8 mouse cellular contexts compared by ENCODE assay signal in the genomic region with DNA sequence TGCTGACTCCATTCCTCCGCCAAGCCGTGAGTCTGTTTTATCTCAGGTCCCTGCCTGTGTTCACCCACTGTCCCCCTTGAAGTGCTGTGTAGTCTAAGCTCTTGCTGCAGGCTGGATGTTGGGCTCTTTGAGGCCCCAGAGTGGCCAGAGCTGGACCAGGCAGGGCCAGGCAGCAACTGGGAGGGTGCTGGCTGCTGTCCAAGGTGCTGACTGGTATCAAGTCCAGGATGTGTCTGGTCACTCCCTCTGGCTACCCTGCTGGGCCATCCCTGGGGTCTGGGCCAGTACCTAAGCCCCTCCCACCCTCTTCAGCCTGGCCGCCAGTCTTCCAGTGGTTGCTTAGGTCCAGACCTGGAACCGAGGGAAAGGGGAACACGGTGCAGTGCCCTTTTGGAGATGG. TPM values are rescaled to one million over a fixed set of nuclear protein-coding genes. Genes with fewer than 3 reads are reported as not detected.
A peak's percentile ranks its signal among the peaks of the same experiment; 100 is the strongest.
DNase-seq lines count a peak whose midpoint lies in the region; ATAC-seq and TF ChIP-seq lines count a peak whose summit lies in the region.

No protein-coding gene starts in this region.

- no peak for TF ChIP-seq EP300 in heart, postnatal 0 days (IDR thresholded peaks at IDR 0.05; ENCODE audit: low read depth)

- H3K9ac ChIP-seq in heart, postnatal 0 days (replicated peaks; ENCODE audit: low read depth, low read length) = no peak overlapping the region

- ATAC-seq in heart, postnatal 0 days (ENCODE audit: insufficient read depth, low read depth) = peak; percentile 58

- no peak for TF ChIP-seq CTCF in layer of hippocampus, adult 2 months (conservative IDR thresholded peaks at IDR 0.05)
- no peak for TF ChIP-seq CTCF in heart, postnatal 0 days (IDR thresholded peaks at IDR 0.05; ENCODE audit: low read depth)

- peaks cover 15% of the 10 kb centered on the region for H3K4me1 ChIP-seq in embryonic facial prominence, embryonic 10.5 days
- H3K4me1 ChIP-seq in heart, postnatal 0 days (ENCODE audit: control insufficient read depth, insufficient read depth) = peaks cover 33% of the 10 kb centered on the region

- TF ChIP-seq POLR2A in myocyte (IDR thresholded peaks at IDR 0.05; ENCODE audit: insufficient read length, low read depth) = no peak

- H3K36me3 ChIP-seq in embryonic facial prominence, embryonic 10.5 days (replicated peaks) = no peaks in the 10 kb centered on the region
- 0 out of 2 replicates have a peak, but pooled peaks cover 7% of the 10 kb centered on the region for H3K36me3 ChIP-seq in heart, postnatal 0 days (replicated peaks; ENCODE audit: control insufficient read depth, insufficient read depth, low read length)
- H3K36me3 ChIP-seq in myocyte (ENCODE audit: control insufficient read depth, insufficient read depth) = no peaks in the 10 kb centered on the region

- H3K27ac ChIP-seq in layer of hippocampus, adult 2 months = peak overlapping the region; percentile 55
- no peak overlapping the region for H3K27ac ChIP-seq in embryonic facial prominence, embryonic 10.5 days (replicated peaks)
- H3K27ac ChIP-seq in heart, postnatal 0 days (ENCODE audit: low read depth) = peak overlapping the region; percentile 92

- H3K9me3 ChIP-seq in embryonic facial prominence, embryonic 10.5 days = no peaks in the 10 kb centered on the region
- H3K9me3 ChIP-seq in heart, postnatal 0 days (replicated peaks; ENCODE audit: control insufficient read depth, low read length) = no peaks in the 10 kb centered on the region

- no peaks in the 10 kb centered on the region for H3K79me2 ChIP-seq in myocyte (ENCODE audit: control insufficient read depth, insufficient read depth)

- peak overlapping the region; percentile 72 for H3K4me2 ChIP-seq in heart, postnatal 0 days (ENCODE audit: low read depth, low read length)
- no peak overlapping the region for H3K4me2 ChIP-seq in myocyte (ENCODE audit: low read depth)

- WGBS in embryonic facial prominence, embryonic 10.5 days = 11% methylated on average over 5 of the region's 5 CpGs
- WGBS in heart, postnatal 0 days = 3% methylated on average over 5 of the region's 5 CpGs

- no peak overlapping the region for H3ac ChIP-seq in myocyte (ENCODE audit: control insufficient read depth, insufficient read length)

- no peaks in the 10 kb centered on the region for H3K27me3 ChIP-seq in embryonic facial prominence, embryonic 10.5 days (replicated peaks; ENCODE audit: low read depth, poor library complexity, severe bottlenecking)
- H3K27me3 ChIP-seq in heart, postnatal 0 days (ENCODE audit: control insufficient read depth, insufficient read depth, low read length) = no peaks in the 10 kb centered on the region
- peaks cover 16% of the 10 kb centered on the region for H3K27me3 ChIP-seq in myocyte (ENCODE audit: control insufficient read depth, insufficient read depth, insufficient read length)

- DNase-seq in layer of hippocampus, adult 2 months (ENCODE audit: low spot score in 2 of 2) = peak; percentile 50 to 52
- no peak for DNase-seq in layer of hippocampus, adult 9-10 months (ENCODE audit: low spot score)
- peak; percentile 28 for DNase-seq in adrenal gland, adult 8-10 months
- DNase-seq in embryonic facial prominence, embryonic 10.5 days (ENCODE audit: low spot score) = peak; percentile 86
- DNase-seq in heart, postnatal 0 days (ENCODE audit: low spot score) = peak; percentile 78
- DNase-seq in layer of hippocampus, postnatal 36 days = peak; percentile 34 to 48
- peak; percentile 59 to 80 for DNase-seq in urinary bladder, postnatal 4 days (ENCODE audit: low spot score in 2 of 2)

- peak overlapping the region; percentile 36 for H3K4me3 ChIP-seq in layer of hippocampus, adult 2 months
- H3K4me3 ChIP-seq in embryonic facial prominence, embryonic 10.5 days = no peak overlapping the region
- H3K4me3 ChIP-seq in heart, postnatal 0 days (ENCODE audit: low read depth, low read length) = peak overlapping the region; percentile 43
- no peak overlapping the region for H3K4me3 ChIP-seq in myocyte

TF ChIP-seq in myocyte, 11 proteins besides CTCF, POLR2A, EP300 and RAD21:
- no peak for TF ChIP-seq SRF (IDR thresholded peaks at IDR 0.05; ENCODE audit: control insufficient read depth, insufficient read length, low read depth)
- peak in 1 of 3 experiments; percentile 43 for TF ChIP-seq MYOG (IDR thresholded peaks at IDR 0.05; ENCODE audit: control insufficient read depth in 1 of 3, insufficient read depth in 1 of 3, insufficient read length in 2 of 3, low read depth in 2 of 3)
- peak; percentile 96 for TF ChIP-seq REST (IDR thresholded peaks at IDR 0.05; ENCODE audit: insufficient read depth, insufficient read length)
- peak in 1 of 3 experiments; percentile 22 for TF ChIP-seq MYOD1 (IDR thresholded peaks at IDR 0.05; ENCODE audit: control insufficient read depth in 1 of 3, insufficient read length in 2 of 3, low read depth in 2 of 3)
- no peak for TF ChIP-seq CEBPB (IDR thresholded peaks at IDR 0.05; ENCODE audit: insufficient read depth, poor library complexity, severe bottlenecking)
- no peak for TF ChIP-seq MAX (IDR thresholded peaks at IDR 0.05; ENCODE audit: low read depth)
- TF ChIP-seq POLR2AphosphoS2 (IDR thresholded peaks at IDR 0.05; ENCODE audit: insufficient read length, low read depth) = no peak
- no peak for TF ChIP-seq E2F4 (IDR thresholded peaks at IDR 0.05; ENCODE audit: insufficient read depth)

RNA-seq across cellular contexts. Expression of gene Hhatl, which starts 1.1 kb away (rescaled TPM):
- total RNA-seq in layer of hippocampus, adult 2 months (2021) = 10 to 100 TPM; 15.6 to 19.9 TPM
- under 1 TPM in 1 of 4 experiments, not detected in 3; 0.59 TPM for total RNA-seq in adrenal gland, adult 8-10 months (2022)
- not detected in 2 replicates for polyA plus RNA-seq in embryonic facial prominence, embryonic 10.5 days (2016; fragmentation: Nextera tagmentation; extraction: Ambion mirVana)
- 62.3 and 75.4 TPM in 2 replicates for total RNA-seq in heart, postnatal 0 days (2014; rRNA removed; ENCODE audit: low replicate concordance)
- polyA plus RNA-seq in heart, postnatal 0 days (2015; fragmentation: Nextera tagmentation; extraction: Ambion mirVana) = 52.7 and 53.0 TPM in 2 replicates
- total RNA-seq in layer of hippocampus, postnatal 36 days (2021) = 10 to 100 TPM; 14.6 to 15.9 TPM
- 1.9 TPM for polyA plus RNA-seq in myocyte (2012; fragmentation: generic; extraction: Trizol)

RNA-seq across cellular contexts. Expression of gene Klhl40, which starts 13.8 kb away (rescaled TPM):
- 1 to 10 TPM; 3.3 to 4.6 TPM for total RNA-seq in layer of hippocampus, adult 2 months (2021)
- under 1 TPM in 1 of 4 experiments, not detected in 3; 0.15 TPM for total RNA-seq in adrenal gland, adult 8-10 months (2022)
- polyA plus RNA-seq in embryonic facial prominence, embryonic 10.5 days (2016; fragmentation: Nextera tagmentation; extraction: Ambion mirVana) = 0.17 and 0.26 TPM in 2 replicates
- 20.7 and 28.2 TPM in 2 replicates for total RNA-seq in heart, postnatal 0 days (2014; rRNA removed; ENCODE audit: low replicate concordance)
- 12.6 and 14.5 TPM in 2 replicates for polyA plus RNA-seq in heart, postnatal 0 days (2015; fragmentation: Nextera tagmentation; extraction: Ambion mirVana)
- 1 to 10 TPM; 2.8 to 3.5 TPM for total RNA-seq in layer of hippocampus, postnatal 36 days (2021)
- polyA plus RNA-seq in myocyte (2012; fragmentation: generic; extraction: Trizol) = 70.4 TPM

RNA-seq across cellular contexts. Expression of gene Zfp651, which starts 32.1 kb away (rescaled TPM):
- 100 to 1,000 TPM; 101 to 102 TPM for total RNA-seq in layer of hippocampus, adult 2 months (2021)
- 10 to 100 TPM; 39.3 to 64.2 (median 52.9) TPM for total RNA-seq in adrenal gland, adult 8-10 months (2022)
- 5.3 and 6.4 TPM in 2 replicates for polyA plus RNA-seq in embryonic facial prominence, embryonic 10.5 days (2016; fragmentation: Nextera tagmentation; extraction: Ambion mirVana)
- 34.5 and 69.3 TPM in 2 replicates for total RNA-seq in heart, postnatal 0 days (2014; rRNA removed; ENCODE audit: low replicate concordance)
- polyA plus RNA-seq in heart, postnatal 0 days (2015; fragmentation: Nextera tagmentation; extraction: Ambion mirVana) = 12.1 and 13.2 TPM in 2 replicates
- total RNA-seq in layer of hippocampus, postnatal 36 days (2021) = 100 to 1,000 TPM; 105 to 106 TPM
- polyA plus RNA-seq in myocyte (2012; fragmentation: generic; extraction: Trizol) = 47.0 TPM

RNA-seq across cellular contexts. Expression of gene Ccdc13, which starts 48.1 kb away (rescaled TPM):
- total RNA-seq in layer of hippocampus, adult 2 months (2021) = 10 to 100 TPM in 1 of 2 experiments, 1 to 10 TPM in 1; 7.8 to 10.0 TPM
- 1 to 10 TPM in 3 of 4 experiments, under 1 TPM in 1; 0.73 to 2.2 (median 1.6) TPM for total RNA-seq in adrenal gland, adult 8-10 months (2022)
- polyA plus RNA-seq in embryonic facial prominence, embryonic 10.5 days (2016; fragmentation: Nextera tagmentation; extraction: Ambion mirVana) = 0.83 and 1.2 TPM in 2 replicates
- total RNA-seq in heart, postnatal 0 days (2014; rRNA removed; ENCODE audit: low replicate concordance) = not detected in 2 replicates
- polyA plus RNA-seq in heart, postnatal 0 days (2015; fragmentation: Nextera tagmentation; extraction: Ambion mirVana) = 0.34 and 0.41 TPM in 2 replicates
- 1 to 10 TPM; 7.5 to 9.7 TPM for total RNA-seq in layer of hippocampus, postnatal 36 days (2021)
- polyA plus RNA-seq in myocyte (2012; fragmentation: generic; extraction: Trizol) = 0.01 TPM

Comparison
In these comparisons a context has a peak if more than half of its experiments do, and no peak if none do; other contexts are left out.
1. H3K4me3 ChIP-seq: peak in layer of hippocampus, adult 2 months (single experiment) and heart, postnatal 0 days (single experiment); none in embryonic facial prominence, embryonic 10.5 days (single experiment) and myocyte (single experiment).
2. RNA of gene Hhatl, which starts 1.1 kb away (total RNA-seq): 62.3 to 75.4 TPM in heart, postnatal 0 days, 15.6 to 19.9 TPM in layer of hippocampus, adult 2 months and 14.6 to 15.9 TPM in layer of hippocampus, postnatal 36 days; 0.59 TPM in adrenal gland, adult 8-10 months; every median in the first group is over 4 times any median in the second.